Mouse (Mus musculus) G1E (cell line): Measurements from ENCODE around the gene Zfp94.

ENCODE experiments used
- CTCF ChIP-seq: IDR thresholded peaks from 2 replicates; pipeline ENCODE4 v1.5.1; 2012; ENCODE audit warnings: low read depth, low read length, inconsistent platforms, mixed read lengths
- GATA1 ChIP-seq: IDR thresholded peaks from 2 replicates; pipeline ENCODE4 v1.6.1; 2012; ENCODE audit warnings: borderline replicate concordance, low read length, inconsistent platforms, mixed read lengths
- POLR2AphosphoS5 ChIP-seq: IDR thresholded peaks from 2 replicates; pipeline ENCODE4 v1.6.1; 2012; ENCODE audit warnings: low read depth, low read length, inconsistent platforms; ENCODE audit not compliant: insufficient replicate concordance

- TF ChIP-seq CTCF (no peak), POLR2AphosphoS5 (no peak), GATA1 (no peak)
Observed at GRCm38 (mm10) chr7:24288512-24288911, 28.0 kb downstream of the Zfp94 start.
